Mouse (Mus musculus) liver, embryonic 15.5 days (tissue): ENCODE results near the gene Mybpc2. TPM values are rescaled to one million over a fixed set of nuclear protein-coding genes. Genes with fewer than 3 reads are reported as not detected.

Source experiments
- ATAC-seq: fragments of 200-750 bp; cut with Nextera tagmentation; 2 replicates; pipeline ENCODE4 v1.8.0; 2017; ENCODE audit warnings: moderate number of reproducible peaks, mild to moderate bottlenecking, moderate library complexity; ENCODE audit not compliant: insufficient read depth
- H3K27ac ChIP-seq: fragments of 300-500 bp; sonication (generic); replicated peaks from 2 replicates; pipeline ENCODE4 v1.5.1; 2015; ENCODE audit warnings: mild to moderate bottlenecking, inconsistent platforms
- H3K27me3 ChIP-seq: fragments of 300-500 bp; sonication (generic); 2 replicates; pipeline ENCODE4 v1.6.1; 2015; ENCODE audit warnings: mild to moderate bottlenecking, inconsistent platforms
- H3K36me3 ChIP-seq: fragments of 300-500 bp; sonication (generic); replicated peaks from 2 replicates; pipeline ENCODE4 v1.6.1; 2015; ENCODE audit warnings: moderate library complexity, mild to moderate bottlenecking, inconsistent platforms
- H3K4me1 ChIP-seq: fragments of 300-500 bp; sonication (generic); replicated peaks from 2 replicates; pipeline ENCODE4 v1.6.1; 2015; ENCODE audit warnings: inconsistent platforms
- H3K4me2 ChIP-seq: fragments of 300-500 bp; sonication (generic); 2 replicates; pipeline ENCODE4 v1.6.1; 2015; ENCODE audit warnings: moderate library complexity, mild to moderate bottlenecking, inconsistent platforms
- H3K4me3 ChIP-seq: fragments of 300-500 bp; sonication (generic); replicated peaks from 2 replicates; pipeline ENCODE4 v1.5.1; 2015; ENCODE audit warnings: mild to moderate bottlenecking, inconsistent platforms
- H3K9ac ChIP-seq: fragments of 300-500 bp; sonication (generic); 2 replicates; pipeline ENCODE4 v1.6.1; 2015; ENCODE audit warnings: moderate library complexity, mild to moderate bottlenecking, inconsistent platforms
- H3K9me3 ChIP-seq: fragments of 300-500 bp; sonication (generic); replicated peaks from 2 replicates; pipeline ENCODE4 v1.6.1; 2016; ENCODE audit warnings: inconsistent platforms
- WGBS: fragments of 180-500 bp; shearing (Covaris S2); methylation state at CpG from one replicate; pipeline ENCODE4 v1.1.7; 2015; ENCODE audit warnings: mixed read lengths; ENCODE audit not compliant: insufficient replicate concordance; 5-methylcytosine and 5-hydroxymethylcytosine counted together
- polyA plus RNA-seq: library from polyadenylated mRNA; unstranded; fragments of >200 nt; fragmentation: Nextera tagmentation; extraction: Ambion mirVana; gene quantifications from 2 replicates; pipeline ENCODE4 v1.2.1, GENCODE M21; 2015

Mybpc2 gene
- polyA plus RNA-seq, 1 experiment from 2014 or later: 0.10 TPM

GRCm38 (mm10) chr7:44482836-44483435 lies 41.5 kb downstream of the Mybpc2 start:
- Histone ChIP-seq H3K36me3 (no peaks in the 10 kb centered on the region), H3K4me3 (peak overlapping the region; percentile 22), H3K4me2 (peak overlapping the region; percentile 72), H3K27me3 (peaks cover 43% of the 10 kb centered on the region), H3K4me1 (peaks cover 58% of the 10 kb centered on the region), H3K9me3 (no peaks in the 10 kb centered on the region), H3K27ac (peak overlapping the region; percentile 91), H3K9ac (peak overlapping the region; percentile 58)
- WGBS: 43% methylated on average over 3 of the region's 3 CpGs
- peak; percentile 97 for ATAC-seq

GRCm38 (mm10) chr7:44475046-44475614 lies 49.3 kb downstream of the Mybpc2 start:
- 25% methylated on average over 5 of the region's 5 CpGs for WGBS

GRCm38 (mm10) chr7:44474419-44474818 lies 50.0 kb downstream of the Mybpc2 start:
- peaks cover 24% of the 10 kb centered on the region for H3K36me3 ChIP-seq
- H3K9ac ChIP-seq: no peak overlapping the region
- WGBS: 23% methylated on average over 4 of the region's 4 CpGs
- H3K4me1 ChIP-seq: peaks cover 66% of the 10 kb centered on the region
- peaks cover 68% of the 10 kb centered on the region for H3K27me3 ChIP-seq
- ATAC-seq: no peak
- no peak overlapping the region for H3K4me2 ChIP-seq
- no peak overlapping the region for H3K4me3 ChIP-seq
- H3K27ac ChIP-seq: no peak overlapping the region; the same call in 1 of the 2 replicates
- no peaks in the 10 kb centered on the region for H3K9me3 ChIP-seq

More at GRCm38 (mm10) chr7:44475046-44475614, 49.3 kb downstream of the Mybpc2 start:
- no peak for ATAC-seq
- Histone ChIP-seq H3K4me2 (no peak overlapping the region), H3K36me3 (peaks cover 16% of the 10 kb centered on the region), H3K4me1 (peaks cover 61% of the 10 kb centered on the region), H3K27ac (no peak overlapping the region), H3K27me3 (peaks cover 75% of the 10 kb centered on the region), H3K9ac (no peak overlapping the region), H3K9me3 (no peaks in the 10 kb centered on the region), H3K4me3 (no peak overlapping the region)

- Histone ChIP-seq H3K4me3 (no peak overlapping the region), H3K27ac (no peak overlapping the region), H3K4me1 (peaks cover 70% of the 10 kb centered on the region), H3K9me3 (no peaks in the 10 kb centered on the region), H3K36me3 (peaks cover 28% of the 10 kb centered on the region), H3K4me2 (0 out of 2 replicates have a peak overlapping the region, but pooled peaks have one; percentile 9), H3K27me3 (peaks cover 55% of the 10 kb centered on the region), H3K9ac (peak overlapping the region; percentile 36; the same call in 1 of the 2 replicates)
- WGBS: 37% methylated on average over 9 of the region's 9 CpGs
- no peak for ATAC-seq
Observed at GRCm38 (mm10) chr7:44472961-44473646, 51.4 kb downstream of the Mybpc2 start.

- 30% methylated on average over 1 of the region's 1 CpGs for WGBS
- H3K27ac ChIP-seq: no peak overlapping the region
- H3K9ac ChIP-seq: 0 out of 2 replicates have a peak overlapping the region, but pooled peaks have one; percentile 36
- no peak overlapping the region for H3K4me3 ChIP-seq
- peaks cover 28% of the 10 kb centered on the region for H3K36me3 ChIP-seq
- peaks cover 49% of the 10 kb centered on the region for H3K27me3 ChIP-seq
- peaks cover 72% of the 10 kb centered on the region for H3K4me1 ChIP-seq
- H3K9me3 ChIP-seq: no peaks in the 10 kb centered on the region
- H3K4me2 ChIP-seq: no peak overlapping the region
- ATAC-seq: no peak
Observed at GRCm38 (mm10) chr7:44472558-44472885, 51.9 kb downstream of the Mybpc2 start.

GRCm38 (mm10) chr7:44471880-44472557 lies 52.4 kb downstream of the Mybpc2 start:
- Histone ChIP-seq H3K27me3 (peaks cover 44% of the 10 kb centered on the region), H3K9ac (no peak overlapping the region; the same call in 1 of the 2 replicates), H3K4me1 (peaks cover 77% of the 10 kb centered on the region), H3K36me3 (peaks cover 28% of the 10 kb centered on the region), H3K4me2 (no peak overlapping the region), H3K9me3 (no peaks in the 10 kb centered on the region), H3K4me3 (no peak overlapping the region), H3K27ac (peak overlapping the region; percentile 93)
- ATAC-seq: no peak
- WGBS: 53% methylated on average over 6 of the region's 6 CpGs

GRCm38 (mm10) chr7:44470696-44471612 lies 53.5 kb downstream of the Mybpc2 start:
- Histone ChIP-seq H3K36me3 (peaks cover 28% of the 10 kb centered on the region), H3K27ac (peak overlapping the region; percentile 93), H3K4me1 (peaks cover 88% of the 10 kb centered on the region), H3K9ac (peak overlapping the region; percentile 84; the same call in 1 of the 2 replicates), H3K9me3 (no peaks in the 10 kb centered on the region), H3K4me3 (peak overlapping the region; percentile 82), H3K27me3 (peaks cover 33% of the 10 kb centered on the region), H3K4me2 (peak overlapping the region; percentile 84)
- WGBS: 72% methylated on average over 16 of the region's 16 CpGs
- ATAC-seq: no peak

- peak overlapping the region; percentile 82 for H3K4me3 ChIP-seq
- H3K9me3 ChIP-seq: no peaks in the 10 kb centered on the region
- H3K27ac ChIP-seq: peak overlapping the region; percentile 93
- WGBS: 53% methylated on average over 16 of the region's 16 CpGs
- peak overlapping the region; percentile 84 for H3K9ac ChIP-seq
- peaks cover 91% of the 10 kb centered on the region for H3K4me1 ChIP-seq
- H3K4me2 ChIP-seq: peak overlapping the region; percentile 84
- peaks cover 30% of the 10 kb centered on the region for H3K27me3 ChIP-seq
- ATAC-seq: peak; percentile 59
- H3K36me3 ChIP-seq: peaks cover 28% of the 10 kb centered on the region
Observed at GRCm38 (mm10) chr7:44469677-44470675, 54.5 kb downstream of the Mybpc2 start.

- Histone ChIP-seq H3K9ac (peak overlapping the region; percentile 84), H3K36me3 (peaks cover 28% of the 10 kb centered on the region), H3K27ac (peak overlapping the region; percentile 93), H3K4me1 (peaks cover 94% of the 10 kb centered on the region), H3K4me3 (peak overlapping the region; percentile 82), H3K27me3 (peaks cover 30% of the 10 kb centered on the region), H3K4me2 (peak overlapping the region; percentile 84), H3K9me3 (no peaks in the 10 kb centered on the region)
- ATAC-seq: peak; percentile 10; the same call in 1 of the 2 replicates
- 44% methylated on average over 15 of the region's 15 CpGs for WGBS
Observed at GRCm38 (mm10) chr7:44468644-44469285, 55.7 kb downstream of the Mybpc2 start.
